Mouse (Mus musculus): ENCODE measurements around the gene Olfr803. TPM values are rescaled to one million over a fixed set of nuclear protein-coding genes. Genes with fewer than 3 reads are reported as not detected.

Olfr803 gene
- not detected in 2 replicates for polyA plus RNA-seq (2014; fragmentation: Nextera tagmentation; extraction: Ambion mirVana)

DNA sequence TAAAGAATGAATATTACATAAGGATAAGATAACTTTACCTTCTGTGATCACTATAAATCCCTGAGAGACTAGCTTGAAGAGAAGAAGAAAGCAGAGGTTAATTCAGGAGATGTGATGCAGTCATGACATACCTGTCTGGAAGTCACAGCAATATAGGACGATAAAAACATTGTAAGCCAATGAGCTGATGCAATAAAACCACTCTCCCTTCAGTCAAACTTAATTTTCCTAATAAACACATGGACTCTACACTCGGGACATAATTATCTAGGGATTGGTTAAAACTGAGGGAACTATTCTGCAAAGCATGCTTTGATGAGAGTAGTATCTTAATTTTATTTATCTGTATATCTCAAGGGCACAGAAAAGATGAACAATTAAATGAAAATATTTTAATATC lies at the start of gene Olfr803:
Olfr803 (minus strand) TSS at position 101 of the 400 bp plus-strand sequence.
- DNase-seq (ENCODE audit: low spot score) (no peak), ATAC-seq (replicated peaks; ENCODE audit: insufficient number of reproducible peaks, low FRiP score, low TSS enrichment, low read depth) (no peak)
- Histone ChIP-seq H3K4me2 (ENCODE audit: low read depth, low read length) (no peak within 1 kb of the TSS), H3K27me3 (ENCODE audit: control insufficient read depth, insufficient read depth, low read length) (no peaks in the 10 kb centered on the region), H3K27ac (replicated peaks; ENCODE audit: low read depth, low read length) (no peak within 1 kb of the TSS), H3K4me1 (ENCODE audit: control insufficient read depth, insufficient read depth, low read length) (no peaks in the 10 kb centered on the region), H3K4me3 (ENCODE audit: low read depth, low read length) (no peak within 1 kb of the TSS), H3K36me3 (replicated peaks; ENCODE audit: control insufficient read depth, insufficient read depth, low read depth, low read length) (no peaks in the 10 kb centered on the region), H3K9ac (replicated peaks; ENCODE audit: low read length) (no peak within 1 kb of the TSS), H3K9me3 (replicated peaks; ENCODE audit: control insufficient read depth, low read length) (no peaks in the 10 kb centered on the region)
- WGBS: 80% methylated on average over 2 of the region's 2 CpGs

DNA sequence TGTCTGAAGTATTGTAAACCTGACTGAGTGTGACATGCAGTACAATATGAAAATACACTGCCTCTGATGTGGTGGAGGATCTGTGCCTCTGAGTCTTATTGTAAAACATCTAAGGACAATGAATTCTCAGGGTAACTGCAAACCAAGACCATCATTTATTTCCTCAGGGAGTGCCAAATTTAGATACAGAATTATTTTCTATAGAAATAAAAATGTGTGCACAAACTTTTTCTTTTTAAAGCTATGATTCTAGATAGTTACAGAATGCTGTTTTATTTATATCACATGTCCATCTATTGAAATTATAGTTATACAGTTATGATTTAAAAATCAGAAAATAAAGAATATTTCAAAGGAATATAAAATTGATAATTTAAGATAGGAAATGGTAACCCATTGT lies 47.7 kb upstream of the Olfr803 start, which contains the start of gene Olfr806:
Olfr806 (minus strand) TSS at position 101 of the 400 bp plus-strand sequence.
- no peaks in the 10 kb centered on the region for H3K36me3 ChIP-seq (replicated peaks; ENCODE audit: control insufficient read depth, insufficient read depth, low read depth, low read length)
- no peaks in the 10 kb centered on the region for H3K4me1 ChIP-seq (ENCODE audit: control insufficient read depth, insufficient read depth, low read length)
- H3K27ac ChIP-seq (replicated peaks; ENCODE audit: low read depth, low read length): no peak within 1 kb of the TSS
- H3K27me3 ChIP-seq (ENCODE audit: control insufficient read depth, insufficient read depth, low read length): no peaks in the 10 kb centered on the region
- H3K9ac ChIP-seq (replicated peaks; ENCODE audit: low read length): no peak within 1 kb of the TSS
- ATAC-seq (replicated peaks; ENCODE audit: insufficient number of reproducible peaks, low FRiP score, low TSS enrichment, low read depth) (no peak), DNase-seq (ENCODE audit: low spot score) (no peak)
- H3K4me2 ChIP-seq (ENCODE audit: low read depth, low read length): no peak within 1 kb of the TSS
- no peaks in the 10 kb centered on the region for H3K9me3 ChIP-seq (replicated peaks; ENCODE audit: control insufficient read depth, low read length)
- no peak within 1 kb of the TSS for H3K4me3 ChIP-seq (ENCODE audit: low read depth, low read length)

DNA sequence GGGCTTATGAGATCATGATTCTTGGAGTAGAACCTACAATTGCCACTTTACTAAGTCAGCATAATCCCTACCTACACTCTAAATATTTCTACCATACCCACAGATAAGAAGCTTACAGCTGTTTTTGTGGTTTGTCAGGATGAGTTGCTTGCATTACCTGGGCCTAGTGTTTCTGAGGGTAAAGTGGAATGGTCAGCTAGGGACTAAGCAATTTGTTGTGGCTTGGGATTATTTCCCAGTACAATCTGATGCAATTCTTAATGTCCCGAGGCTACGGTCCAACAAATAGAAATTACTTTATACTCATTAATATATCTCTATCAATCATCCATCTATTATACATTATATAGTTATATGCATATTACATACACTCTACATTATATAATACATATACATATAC lies 35.2 kb upstream of the Olfr803 start, which contains the start of gene Olfr805:
Olfr805 (minus strand) TSS at position 101 of the 400 bp plus-strand sequence.
- H3K4me3 ChIP-seq (ENCODE audit: low read depth, low read length): no peak within 1 kb of the TSS
- no peaks in the 10 kb centered on the region for H3K4me1 ChIP-seq (ENCODE audit: control insufficient read depth, insufficient read depth, low read length)
- H3K9ac ChIP-seq (replicated peaks; ENCODE audit: low read length): no peak within 1 kb of the TSS
- H3K36me3 ChIP-seq (replicated peaks; ENCODE audit: control insufficient read depth, insufficient read depth, low read depth, low read length): no peaks in the 10 kb centered on the region
- no peaks in the 10 kb centered on the region for H3K9me3 ChIP-seq (replicated peaks; ENCODE audit: control insufficient read depth, low read length)
- H3K27me3 ChIP-seq (ENCODE audit: control insufficient read depth, insufficient read depth, low read length): no peaks in the 10 kb centered on the region
- no peak within 1 kb of the TSS for H3K4me2 ChIP-seq (ENCODE audit: low read depth, low read length)
- no peak for ATAC-seq (replicated peaks; ENCODE audit: insufficient number of reproducible peaks, low FRiP score, low TSS enrichment, low read depth)
- WGBS: 93% methylated on average over 2 of the region's 2 CpGs
- H3K27ac ChIP-seq (replicated peaks; ENCODE audit: low read depth, low read length): no peak within 1 kb of the TSS
- no peak for DNase-seq (ENCODE audit: low spot score)

DNA sequence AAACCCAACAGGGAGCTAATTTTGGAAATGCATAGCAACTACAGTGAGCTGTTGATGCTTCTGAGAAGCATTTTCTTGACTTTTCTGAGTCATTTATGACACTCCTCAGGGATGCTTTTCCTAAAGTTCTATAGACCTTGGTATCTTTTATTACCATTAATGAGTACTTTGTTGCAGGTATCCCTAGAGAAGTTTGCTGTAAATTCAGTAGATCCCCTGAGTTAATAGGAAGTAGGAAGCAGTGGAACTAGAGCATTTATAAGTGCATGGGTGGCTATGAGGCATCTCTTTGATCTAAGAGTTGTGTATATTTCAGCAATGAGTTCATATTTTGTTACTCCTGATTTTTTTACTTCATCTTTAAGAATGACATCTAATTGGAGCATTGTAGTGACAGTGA lies 8.8 kb upstream of the Olfr803 start, which contains the start of gene Olfr804:
Olfr804 (plus strand) TSS at position 301 of the 400 bp plus-strand sequence.
- H3K27me3 ChIP-seq (ENCODE audit: control insufficient read depth, insufficient read depth, low read length): no peaks in the 10 kb centered on the region
- ATAC-seq (replicated peaks; ENCODE audit: insufficient number of reproducible peaks, low FRiP score, low TSS enrichment, low read depth) (no peak), DNase-seq (ENCODE audit: low spot score) (no peak)
- no peak within 1 kb of the TSS for H3K9ac ChIP-seq (replicated peaks; ENCODE audit: low read length)
- no peak within 1 kb of the TSS for H3K4me2 ChIP-seq (ENCODE audit: low read depth, low read length)
- H3K36me3 ChIP-seq (replicated peaks; ENCODE audit: control insufficient read depth, insufficient read depth, low read depth, low read length): no peaks in the 10 kb centered on the region
- no peak within 1 kb of the TSS for H3K4me3 ChIP-seq (ENCODE audit: low read depth, low read length)
- no peaks in the 10 kb centered on the region for H3K4me1 ChIP-seq (ENCODE audit: control insufficient read depth, insufficient read depth, low read length)
- H3K9me3 ChIP-seq (replicated peaks; ENCODE audit: control insufficient read depth, low read length): no peaks in the 10 kb centered on the region
- H3K27ac ChIP-seq (replicated peaks; ENCODE audit: low read depth, low read length): no peak within 1 kb of the TSS

DNA sequence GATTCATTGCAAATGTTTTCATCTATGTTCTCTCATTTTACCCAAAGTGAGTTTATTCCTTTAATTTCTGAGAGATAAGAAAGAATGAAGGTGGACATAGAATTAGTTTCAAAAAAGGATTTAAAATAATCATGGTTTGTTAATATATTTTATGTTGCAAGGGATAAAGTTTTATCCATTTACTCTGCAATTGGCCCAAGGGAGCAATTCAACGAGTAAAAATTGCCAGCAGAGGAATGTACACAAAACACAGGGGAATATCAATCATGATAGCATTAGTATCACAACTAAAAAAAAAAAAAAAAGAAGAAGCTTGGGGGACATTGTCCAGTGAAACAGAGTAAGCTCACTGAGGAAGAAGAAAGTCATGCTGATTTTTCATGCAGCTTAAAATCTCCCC lies 6.0 kb downstream of the Olfr803 start, which contains the start of gene Olfr802:
Olfr802 (minus strand) TSS at position 101 of the 400 bp plus-strand sequence.
- 61% methylated on average over 1 of the region's 1 CpGs for WGBS
- no peaks in the 10 kb centered on the region for H3K36me3 ChIP-seq (replicated peaks; ENCODE audit: control insufficient read depth, insufficient read depth, low read depth, low read length)
- no peak within 1 kb of the TSS for H3K9ac ChIP-seq (replicated peaks; ENCODE audit: low read length)
- DNase-seq (ENCODE audit: low spot score) (no peak), ATAC-seq (replicated peaks; ENCODE audit: insufficient number of reproducible peaks, low FRiP score, low TSS enrichment, low read depth) (no peak)
- no peak within 1 kb of the TSS for H3K4me2 ChIP-seq (ENCODE audit: low read depth, low read length)
- H3K4me1 ChIP-seq (ENCODE audit: control insufficient read depth, insufficient read depth, low read length): no peaks in the 10 kb centered on the region
- H3K9me3 ChIP-seq (replicated peaks; ENCODE audit: control insufficient read depth, low read length): no peaks in the 10 kb centered on the region
- H3K27ac ChIP-seq (replicated peaks; ENCODE audit: low read depth, low read length): no peak within 1 kb of the TSS
- no peaks in the 10 kb centered on the region for H3K27me3 ChIP-seq (ENCODE audit: control insufficient read depth, insufficient read depth, low read length)
- H3K4me3 ChIP-seq (ENCODE audit: low read depth, low read length): no peak within 1 kb of the TSS

DNA sequence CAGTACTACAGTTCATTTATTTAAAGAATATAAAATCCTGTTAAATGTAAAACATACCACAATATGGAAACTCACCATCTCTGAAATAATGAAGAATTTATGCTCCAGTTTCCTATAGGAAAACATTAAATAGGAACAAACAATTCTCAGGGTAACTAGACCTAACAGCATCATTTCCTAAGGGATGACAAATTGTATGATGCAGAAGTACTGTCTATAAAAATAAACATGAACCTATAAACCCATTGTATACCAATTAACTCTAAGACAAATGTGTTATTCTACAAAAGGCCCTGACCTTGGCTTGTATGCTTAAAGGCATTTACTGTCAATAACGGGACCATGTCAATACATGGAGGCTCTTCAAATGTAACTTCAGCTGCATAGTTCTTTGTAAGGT lies 20.3 kb downstream of the Olfr803 start, which contains the start of gene Olfr801:
Olfr801 (minus strand) TSS at position 101 of the 400 bp plus-strand sequence.
- ATAC-seq (replicated peaks; ENCODE audit: insufficient number of reproducible peaks, low FRiP score, low TSS enrichment, low read depth): no peak
- no peaks in the 10 kb centered on the region for H3K9me3 ChIP-seq (replicated peaks; ENCODE audit: control insufficient read depth, low read length)
- H3K36me3 ChIP-seq (replicated peaks; ENCODE audit: control insufficient read depth, insufficient read depth, low read depth, low read length): no peaks in the 10 kb centered on the region
- no peak within 1 kb of the TSS for H3K9ac ChIP-seq (replicated peaks; ENCODE audit: low read length)
- no peak within 1 kb of the TSS for H3K4me2 ChIP-seq (ENCODE audit: low read depth, low read length)
- H3K27me3 ChIP-seq (ENCODE audit: control insufficient read depth, insufficient read depth, low read length): no peaks in the 10 kb centered on the region
- H3K4me3 ChIP-seq (ENCODE audit: low read depth, low read length): no peak within 1 kb of the TSS
- no peak for DNase-seq (ENCODE audit: low spot score)
- 78% methylated on average over 1 of the region's 1 CpGs for WGBS
- no peak within 1 kb of the TSS for H3K27ac ChIP-seq (replicated peaks; ENCODE audit: low read depth, low read length)
- H3K4me1 ChIP-seq (ENCODE audit: control insufficient read depth, insufficient read depth, low read length): no peaks in the 10 kb centered on the region

DNA sequence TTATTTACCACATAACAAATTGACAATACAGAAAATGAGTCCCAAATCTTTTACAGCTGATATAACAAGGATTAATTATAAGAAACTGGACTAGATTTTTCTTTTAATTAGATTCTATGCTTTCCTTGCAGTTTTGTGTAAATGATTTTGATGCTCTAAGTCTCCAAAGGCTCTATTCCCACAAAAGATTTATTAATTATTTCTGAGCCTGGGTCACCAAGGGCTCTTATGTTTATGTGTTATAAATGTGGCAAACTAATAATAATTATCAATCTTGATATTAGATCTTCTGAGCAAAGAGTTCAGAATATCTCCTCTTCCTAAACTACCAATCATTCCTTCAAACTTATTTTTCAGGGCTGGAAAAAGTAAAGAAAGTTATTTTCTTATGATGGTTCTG lies 36.7 kb downstream of the Olfr803 start, which contains the start of gene Olfr800:
Olfr800 (plus strand) TSS at position 301 of the 400 bp plus-strand sequence.
- Histone ChIP-seq H3K4me2 (ENCODE audit: low read depth, low read length) (no peak within 1 kb of the TSS), H3K27ac (replicated peaks; ENCODE audit: low read depth, low read length) (no peak within 1 kb of the TSS), H3K9me3 (replicated peaks; ENCODE audit: control insufficient read depth, low read length) (no peaks in the 10 kb centered on the region), H3K4me1 (ENCODE audit: control insufficient read depth, insufficient read depth, low read length) (no peaks in the 10 kb centered on the region), H3K27me3 (ENCODE audit: control insufficient read depth, insufficient read depth, low read length) (no peaks in the 10 kb centered on the region), H3K4me3 (ENCODE audit: low read depth, low read length) (no peak within 1 kb of the TSS), H3K36me3 (replicated peaks; ENCODE audit: control insufficient read depth, insufficient read depth, low read depth, low read length) (no peaks in the 10 kb centered on the region), H3K9ac (replicated peaks; ENCODE audit: low read length) (no peak within 1 kb of the TSS)
- ATAC-seq (replicated peaks; ENCODE audit: insufficient number of reproducible peaks, low FRiP score, low TSS enrichment, low read depth): no peak
- DNase-seq (ENCODE audit: low spot score): no peak

DNA sequence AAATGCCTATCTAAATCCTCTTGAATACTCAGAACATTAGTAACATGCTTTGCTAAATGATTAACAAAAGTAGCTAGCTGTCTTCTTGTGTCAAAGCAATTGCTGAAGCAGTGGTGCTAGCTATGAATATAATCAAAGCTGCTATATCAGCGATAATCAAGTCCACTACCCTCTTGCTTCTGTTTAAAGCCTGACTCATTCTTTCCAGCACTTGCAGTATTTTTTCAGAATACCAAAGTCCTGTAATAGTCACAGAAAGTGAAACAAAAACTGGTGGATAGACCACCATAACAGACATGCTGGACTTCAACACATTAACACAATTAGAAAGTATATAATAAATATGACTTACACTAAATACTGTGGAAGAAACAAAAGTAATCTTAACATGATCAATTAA lies 42.3 kb downstream of the Olfr803 start:
- Histone ChIP-seq H3K4me1 (ENCODE audit: control insufficient read depth, insufficient read depth, low read length) (no peaks in the 10 kb centered on the region), H3K9ac (replicated peaks; ENCODE audit: low read length) (no peak overlapping the region), H3K27ac (replicated peaks; ENCODE audit: low read depth, low read length) (no peak overlapping the region), H3K36me3 (replicated peaks; ENCODE audit: control insufficient read depth, insufficient read depth, low read depth, low read length) (no peaks in the 10 kb centered on the region), H3K4me3 (ENCODE audit: low read depth, low read length) (no peak overlapping the region), H3K4me2 (ENCODE audit: low read depth, low read length) (no peak overlapping the region), H3K9me3 (replicated peaks; ENCODE audit: control insufficient read depth, low read length) (no peaks in the 10 kb centered on the region), H3K27me3 (ENCODE audit: control insufficient read depth, insufficient read depth, low read length) (no peaks in the 10 kb centered on the region)
- WGBS: 90% methylated on average over 1 of the region's 1 CpGs
- DNase-seq (ENCODE audit: low spot score): no peak
- no peak for ATAC-seq (replicated peaks; ENCODE audit: insufficient number of reproducible peaks, low FRiP score, low TSS enrichment, low read depth)

All from embryonic facial prominence, embryonic 11.5 days (tissue).